Mouse (Mus musculus) C2C12 (cell line): Measurements from ENCODE around the gene Col27a1.

Experiments
- CEBPB ChIP-seq: IDR thresholded peaks from one replicate; pipeline ENCODE4 v1.6.1; 2011; ENCODE audit warnings: low read depth, mild to moderate bottlenecking, control low read depth, moderate library complexity
- CTCF ChIP-seq: IDR thresholded peaks from one replicate; pipeline ENCODE4 v1.5.1; 2011; ENCODE audit not compliant: control insufficient read depth, insufficient read depth, insufficient read length
- FOSL1 ChIP-seq: IDR thresholded peaks from one replicate; pipeline ENCODE4 v1.8.0; 2011; ENCODE audit warnings: mild to moderate bottlenecking, low read length; ENCODE audit not compliant: poor library complexity, insufficient read depth, severe bottlenecking
- MAX ChIP-seq: IDR thresholded peaks from one replicate; pipeline ENCODE4 v1.6.1; 2011; ENCODE audit warnings: mild to moderate bottlenecking, control low read depth
- MYOD1 ChIP-seq: IDR thresholded peaks from one replicate; pipeline ENCODE4 v1.6.1; 2011; ENCODE audit warnings: low read depth; ENCODE audit not compliant: control insufficient read depth, insufficient read length
- USF1 ChIP-seq: IDR thresholded peaks from one replicate; pipeline ENCODE4 v1.6.1; 2011; ENCODE audit warnings: low read depth, mild to moderate bottlenecking, control low read depth, moderate library complexity

DNA sequence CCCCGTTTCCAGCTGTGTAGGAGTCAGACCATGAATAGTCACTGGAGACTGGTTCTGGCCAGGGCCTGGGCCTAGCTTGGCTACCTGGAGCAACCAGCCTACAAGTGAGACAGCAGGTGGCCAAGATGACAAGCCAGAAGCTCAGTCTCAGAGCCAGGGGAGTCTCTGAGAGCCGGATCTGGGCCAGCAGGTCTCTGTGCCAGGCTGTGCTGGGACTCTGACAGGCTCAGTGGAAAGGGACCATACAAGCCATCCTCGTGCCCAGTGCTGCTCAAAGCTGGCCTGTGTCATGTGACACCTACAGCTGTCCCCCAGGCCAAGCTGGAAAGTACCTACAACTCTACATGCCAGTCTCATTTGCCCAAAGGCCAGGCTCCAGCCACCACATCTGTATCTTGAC, 94.5 kb downstream of the Col27a1 start:
- TF ChIP-seq CTCF (no peak), MAX (no peak), USF1 (no peak), MYOD1 (no peak), CEBPB (no peak), FOSL1 (no peak)
